In the genomic region with DNA sequence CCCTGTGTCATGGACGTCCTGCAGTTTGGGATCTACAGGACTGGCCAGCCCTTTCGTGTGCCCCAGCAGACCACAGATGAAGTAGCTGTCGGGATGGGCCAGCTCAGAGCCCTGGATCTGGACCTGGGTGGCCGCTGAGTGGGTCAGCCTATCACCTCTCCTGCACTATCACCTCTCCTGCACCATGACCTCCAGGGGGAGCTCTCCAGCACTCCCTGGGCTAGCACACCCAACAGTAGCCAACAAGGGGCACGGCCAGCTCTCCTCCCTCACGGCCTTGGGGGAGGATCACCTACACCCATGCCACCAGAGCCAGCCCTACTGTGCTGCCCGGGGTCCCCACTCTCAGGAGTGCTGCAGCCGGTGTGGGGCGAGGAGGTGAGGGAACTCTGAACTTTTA, we compare ENCODE assay signal across 15 mouse cellular contexts. TPM values are rescaled to one million over a fixed set of nuclear protein-coding genes. Genes with fewer than 3 reads are reported as not detected.
DNase-seq lines count a peak whose midpoint lies in the region; ATAC-seq and TF ChIP-seq lines count a peak whose summit lies in the region.
"Had no signal": no experiment of that assay in that cellular context is flagged by ENCODE, and none has a peak within 500 bp of the region (broad histone marks: within the 10 kb centered on the region; RNA-seq: fewer than 3 reads in every experiment).

No protein-coding gene starts in this region.

- no peak for DNase-seq in kidney, postnatal 0 days (ENCODE audit: low spot score)
- DNase-seq in kidney, postnatal 10 days: no peak
- peak; percentile 42 for DNase-seq in A20 (ENCODE audit: low read depth, low spot score)
- peak; percentile 20 for DNase-seq in ES-E14 (ENCODE audit: low read depth, low spot score)
- DNase-seq in lung, postnatal 36 days: peak; percentile 43
- DNase-seq: cerebellum, adult 9-11 months; forebrain, postnatal 0 days; kidney, adult 18-20 months; layer of hippocampus, postnatal 36 days; liver, embryonic 13.5 days had no signal

- H3K4me2 ChIP-seq in kidney, postnatal 0 days (ENCODE audit: low read length): no peak overlapping the region
- H3K4me2 ChIP-seq in forebrain, embryonic 12.5 days: no peak overlapping the region
- H3K4me2 ChIP-seq: liver, embryonic 13.5 days; midbrain, embryonic 12.5 days; neural tube, embryonic 13.5 days had no signal

- in situ Hi-C loops in ES-E14 (cut with MboI; ENCODE audit: low sequenced_read_pairs in 2 of 2, unreplicated experiment in 2 of 2): no loop called here

- no peak overlapping the region for H3K27ac ChIP-seq in kidney, postnatal 0 days
- H3K27ac ChIP-seq in ES-E14 (ENCODE audit: insufficient read depth, low read depth, low read length, poor library complexity, severe bottlenecking): no peak overlapping the region
- no peak overlapping the region for H3K27ac ChIP-seq in forebrain, embryonic 12.5 days
- H3K27ac ChIP-seq: liver, embryonic 13.5 days; midbrain, embryonic 12.5 days; neural tube, embryonic 13.5 days had no signal

- ATAC-seq in kidney, postnatal 0 days (replicated peaks; ENCODE audit: low FRiP score, low read depth): no peak
- ATAC-seq in forebrain, embryonic 12.5 days (ENCODE audit: low FRiP score): no peak
- ATAC-seq in monocyte, adult 5-6 weeks (replicated peaks; ENCODE audit: insufficient number of reproducible peaks, low FRiP score, low TSS enrichment, poor library complexity, severe bottlenecking): no peak
- ATAC-seq: forebrain, postnatal 0 days had no signal

- no peaks in the 10 kb centered on the region for H3K9me3 ChIP-seq in kidney, postnatal 0 days (replicated peaks; ENCODE audit: low read length)
- no peaks in the 10 kb centered on the region for H3K9me3 ChIP-seq in ES-E14 (ENCODE audit: control insufficient read depth, insufficient read depth, low read depth, low read length)
- H3K9me3 ChIP-seq in forebrain, embryonic 12.5 days: no peaks in the 10 kb centered on the region
- H3K9me3 ChIP-seq: liver, embryonic 13.5 days; midbrain, embryonic 12.5 days; neural tube, embryonic 13.5 days had no signal

- no peaks in the 10 kb centered on the region; the same call in 1 of the 2 replicates for H3K27me3 ChIP-seq in kidney, postnatal 0 days (ENCODE audit: insufficient read depth, low read length)
- H3K27me3 ChIP-seq in forebrain, embryonic 12.5 days: peaks cover 17% of the 10 kb centered on the region
- H3K27me3 ChIP-seq: liver, embryonic 13.5 days had no signal

- WGBS in kidney, postnatal 0 days: 71% methylated on average over 9 of the region's 9 CpGs
- WGBS in forebrain, embryonic 12.5 days: 68% methylated on average over 9 of the region's 9 CpGs

- no peak overlapping the region for H3K9ac ChIP-seq in kidney, postnatal 0 days (ENCODE audit: low read depth, low read length)
- H3K9ac ChIP-seq in ES-E14 (ENCODE audit: insufficient read depth, low read depth, low read length, poor library complexity, severe bottlenecking): no peak overlapping the region
- no peak overlapping the region for H3K9ac ChIP-seq in forebrain, embryonic 12.5 days
- H3K9ac ChIP-seq: forebrain, postnatal 0 days; liver, embryonic 13.5 days; midbrain, embryonic 12.5 days; neural tube, embryonic 13.5 days had no signal

- TF ChIP-seq CTCF in kidney, postnatal 0 days (IDR thresholded peaks at IDR 0.05; ENCODE audit: low read depth): peak; percentile 40

- H3K36me3 ChIP-seq in kidney, postnatal 0 days (ENCODE audit: insufficient read depth, low read length): no peaks in the 10 kb centered on the region
- H3K36me3 ChIP-seq in ES-E14 (ENCODE audit: control insufficient read depth, insufficient read depth, low read length, poor library complexity, severe bottlenecking): no peaks in the 10 kb centered on the region
- no peaks in the 10 kb centered on the region for H3K36me3 ChIP-seq in forebrain, embryonic 12.5 days (replicated peaks)
- H3K36me3 ChIP-seq: liver, embryonic 13.5 days; midbrain, embryonic 12.5 days; neural tube, embryonic 13.5 days had no signal

- no peaks in the 10 kb centered on the region for H3K4me1 ChIP-seq in kidney, postnatal 0 days (replicated peaks; ENCODE audit: insufficient read depth, low read length)
- H3K4me1 ChIP-seq in ES-E14 (ENCODE audit: control insufficient read depth in 2 of 2, insufficient read depth in 2 of 2, low read length in 2 of 2, poor library complexity in 1 of 2): no peaks in the 10 kb centered on the region
- no peaks in the 10 kb centered on the region for H3K4me1 ChIP-seq in forebrain, embryonic 12.5 days
- H3K4me1 ChIP-seq: liver, embryonic 13.5 days; midbrain, embryonic 12.5 days; neural tube, embryonic 13.5 days had no signal

- no peak overlapping the region for H3K4me3 ChIP-seq in kidney, postnatal 0 days (replicated peaks; ENCODE audit: low read depth, low read length)
- H3K4me3 ChIP-seq in ES-E14 (ENCODE audit: insufficient read depth in 1 of 2, low read depth in 1 of 2, low read length in 2 of 2, poor library complexity in 1 of 2, severe bottlenecking in 1 of 2): no peak overlapping the region
- no peak overlapping the region for H3K4me3 ChIP-seq in forebrain, embryonic 12.5 days (replicated peaks)
- H3K4me3 ChIP-seq: liver, embryonic 13.5 days; midbrain, embryonic 12.5 days; neural tube, embryonic 13.5 days had no signal

TF ChIP-seq in ES-E14, 5 proteins besides CTCF, POLR2A, EP300 and RAD21:
- no peak for TF ChIP-seq MAFK (IDR thresholded peaks at IDR 0.05; ENCODE audit: insufficient read depth, low read depth, low read length)
- no peak for TF ChIP-seq ZC3H11A (IDR thresholded peaks at IDR 0.05; ENCODE audit: borderline replicate concordance, low read depth, low read length)
- TF ChIP-seq ZNF384 (IDR thresholded peaks at IDR 0.05; ENCODE audit: low read depth, low read length): no peak
- no peak for TF ChIP-seq CHD2 (IDR thresholded peaks at IDR 0.05; ENCODE audit: low read depth, low read length)
- TF ChIP-seq HCFC1 (IDR thresholded peaks at IDR 0.05; ENCODE audit: borderline replicate concordance, insufficient read depth, low read length): no peak

RNA-seq across cellular contexts. Expression of a gene that starts 36.7 kb away (rescaled TPM):
- polyA plus RNA-seq in kidney, postnatal 0 days (2015; fragmentation: Nextera tagmentation; extraction: Ambion mirVana): 0.37 and 1.1 TPM in 2 replicates
- total RNA-seq in ES-E14 (2012; rRNA removed): 0.37 and 1.1 TPM in 2 replicates
- 0.08 and 1.0 TPM in 2 replicates for polyA plus RNA-seq in forebrain, embryonic 12.5 days (2016; fragmentation: Nextera tagmentation; extraction: Ambion mirVana)
- total RNA-seq in monocyte, adult 5-6 weeks (2017): 0.53 TPM in 1 of 3 replicates, not detected in the others
- total RNA-seq: granulocyte monocyte progenitor cell, adult 5-6 weeks had no signal

Comparison
In these comparisons a context has a peak if more than half of its experiments do, and no peak if none do; other contexts are left out.
1. DNase-seq: peak in A20 (single experiment), ES-E14 (single experiment) and lung, postnatal 36 days (single experiment); none in kidney, postnatal 0 days (single experiment) and kidney, postnatal 10 days (single experiment).